Mouse (Mus musculus) embryonic facial prominence, embryonic 14.5 days (tissue): ENCODE measurements around the gene 1700067K01Rik. TPM values are rescaled to one million over a fixed set of nuclear protein-coding genes. Genes with fewer than 3 reads are reported as not detected.

Experiments used
- ATAC-seq: fragments of 200-750 bp; cut with Nextera tagmentation; 2 replicates; pipeline ENCODE4 v1.8.0; 2017; ENCODE audit warnings: low read depth, moderate number of reproducible peaks, moderate TSS enrichment
- DNase-seq: peaks from one replicate; pipeline ENCODE4 v3.0.0-alpha.2; 2015; ENCODE audit warnings: low spot score
- H3K27ac ChIP-seq: fragments of 300-500 bp; sonication (generic); replicated peaks from 2 replicates; pipeline ENCODE4 v1.5.1; 2014; ENCODE audit warnings: low read depth, mild to moderate bottlenecking, low read length, moderate library complexity
- H3K27me3 ChIP-seq: fragments of 300-500 bp; sonication (generic); replicated peaks from 2 replicates; pipeline ENCODE4 v1.6.1; 2014; ENCODE audit warnings: low read length; ENCODE audit not compliant: control insufficient read depth, insufficient read depth
- H3K36me3 ChIP-seq: fragments of 300-500 bp; sonication (generic); 2 replicates; pipeline ENCODE4 v1.6.1; 2014; ENCODE audit warnings: low read length, mixed read lengths; ENCODE audit not compliant: control insufficient read depth, insufficient read depth
- H3K4me1 ChIP-seq: fragments of 300-500 bp; sonication (generic); 2 replicates; pipeline ENCODE4 v1.6.1; 2014; ENCODE audit warnings: antibody characterized with exemption, low read length; ENCODE audit not compliant: control insufficient read depth, insufficient read depth
- H3K4me2 ChIP-seq: fragments of 300-500 bp; sonication (generic); 2 replicates; pipeline ENCODE4 v1.6.1; 2014; ENCODE audit warnings: low read depth, mild to moderate bottlenecking, low read length, moderate library complexity, mixed read lengths
- H3K4me3 ChIP-seq: fragments of 300-500 bp; sonication (generic); 2 replicates; pipeline ENCODE4 v1.5.1; 2014; ENCODE audit warnings: low read depth, mild to moderate bottlenecking, low read length
- H3K9ac ChIP-seq: fragments of 300-500 bp; sonication (generic); 2 replicates; pipeline ENCODE4 v1.6.1; 2014; ENCODE audit warnings: low read depth, mild to moderate bottlenecking, low read length, moderate library complexity, mixed read lengths
- H3K9me3 ChIP-seq: fragments of 300-500 bp; sonication (generic); 2 replicates; pipeline ENCODE4 v1.6.1; 2016; ENCODE audit warnings: low read length; ENCODE audit not compliant: control insufficient read depth
- WGBS: fragments of 180-500 bp; shearing (Covaris S2); extraction: QIAGEN DNeasy Blood & Tissue Kit; methylation state at CpG from one replicate; pipeline ENCODE4 v1.1.7; 2014; 5-methylcytosine and 5-hydroxymethylcytosine counted together
- polyA plus RNA-seq: library from polyadenylated mRNA; unstranded; fragments of >200 nt; fragmentation: Nextera tagmentation; extraction: Ambion mirVana; gene quantifications from 2 replicates; pipeline ENCODE4 v1.2.1, GENCODE M21; 2014

1700067K01Rik gene
- polyA plus RNA-seq, 1 experiment from 2014 or later, result 0.77 TPM

- 0 out of 2 replicates have a peak, but pooled peaks cover 7% of the 10 kb centered on the region for H3K27me3 ChIP-seq
- no peak overlapping the region for H3K27ac ChIP-seq
- H3K4me3 ChIP-seq, result peak overlapping the region; percentile 49
- no peaks in the 10 kb centered on the region for H3K9me3 ChIP-seq
- 1% methylated on average over 32 of the region's 41 CpGs for WGBS
- ATAC-seq (peak; percentile 85), DNase-seq (peak; percentile 90)
- H3K4me2 ChIP-seq, result peak overlapping the region; percentile 82
- H3K9ac ChIP-seq, result peak overlapping the region; percentile 60
- H3K36me3 ChIP-seq, result no peaks in the 10 kb centered on the region
- peaks cover 5% of the 10 kb centered on the region; the same call in 1 of the 2 replicates for H3K4me1 ChIP-seq
Measured at GRCm38 (mm10) chr8:84025863-84026262, 24.6 kb downstream of the 1700067K01Rik start.

GRCm38 (mm10) chr8:84027449-84027848 lies 26.1 kb downstream of the 1700067K01Rik start:
- no peaks in the 10 kb centered on the region for H3K27me3 ChIP-seq
- no peak overlapping the region for H3K9ac ChIP-seq
- H3K9me3 ChIP-seq, result no peaks in the 10 kb centered on the region
- H3K27ac ChIP-seq, result no peak overlapping the region
- WGBS, result 14% methylated on average over 10 of the region's 10 CpGs
- H3K4me3 ChIP-seq, result no peak overlapping the region
- no peaks in the 10 kb centered on the region for H3K36me3 ChIP-seq
- H3K4me1 ChIP-seq, result no peaks in the 10 kb centered on the region; the same call in 1 of the 2 replicates
- DNase-seq (no peak), ATAC-seq (no peak)
- no peak overlapping the region for H3K4me2 ChIP-seq

- WGBS, result 87% methylated on average over 5 of the region's 5 CpGs
- H3K36me3 ChIP-seq, result no peaks in the 10 kb centered on the region
Measured at GRCm38 (mm10) chr8:84029272-84029671, 28.0 kb downstream of the 1700067K01Rik start.

GRCm38 (mm10) chr8:84032777-84033176 lies 31.5 kb downstream of the 1700067K01Rik start:
- WGBS, result 76% methylated on average over 4 of the region's 4 CpGs
- Histone ChIP-seq H3K27ac (no peak overlapping the region), H3K4me3 (no peak overlapping the region), H3K36me3 (no peaks in the 10 kb centered on the region), H3K4me1 (no peaks in the 10 kb centered on the region), H3K27me3 (no peaks in the 10 kb centered on the region), H3K9ac (no peak overlapping the region), H3K4me2 (no peak overlapping the region), H3K9me3 (no peaks in the 10 kb centered on the region)
- no peak for DNase-seq
- ATAC-seq, result no peak

More at GRCm38 (mm10) chr8:84029272-84029671, 28.0 kb downstream of the 1700067K01Rik start:
- Histone ChIP-seq H3K27ac (no peak overlapping the region), H3K9ac (no peak overlapping the region), H3K4me3 (no peak overlapping the region), H3K4me2 (no peak overlapping the region), H3K9me3 (no peaks in the 10 kb centered on the region), H3K27me3 (no peaks in the 10 kb centered on the region), H3K4me1 (no peaks in the 10 kb centered on the region; the same call in 1 of the 2 replicates)
- ATAC-seq, result no peak
- DNase-seq, result no peak

GRCm38 (mm10) chr8:84038015-84038414 lies 36.7 kb downstream of the 1700067K01Rik start:
- WGBS, result 62% methylated on average over 5 of the region's 5 CpGs
- Histone ChIP-seq H3K27ac (no peak overlapping the region), H3K27me3 (peaks cover 27% of the 10 kb centered on the region), H3K4me3 (no peak overlapping the region), H3K9me3 (no peaks in the 10 kb centered on the region), H3K9ac (no peak overlapping the region), H3K4me1 (peaks cover 5% of the 10 kb centered on the region; the same call in 1 of the 2 replicates), H3K36me3 (no peaks in the 10 kb centered on the region), H3K4me2 (no peak overlapping the region)
- ATAC-seq, result no peak
- DNase-seq, result no peak

GRCm38 (mm10) chr8:84039050-84039449 lies 37.7 kb downstream of the 1700067K01Rik start:
- H3K36me3 ChIP-seq, result no peaks in the 10 kb centered on the region
- H3K9ac ChIP-seq, result no peak overlapping the region
- ATAC-seq, result peak; percentile 26; the same call in 1 of the 2 replicates
- 3% methylated on average over 5 of the region's 5 CpGs for WGBS
- peak; percentile 85 for DNase-seq
- H3K4me2 ChIP-seq, result no peak overlapping the region
- no peak overlapping the region for H3K27ac ChIP-seq
- no peak overlapping the region for H3K4me3 ChIP-seq
- peaks cover 38% of the 10 kb centered on the region for H3K27me3 ChIP-seq
- H3K9me3 ChIP-seq, result no peaks in the 10 kb centered on the region
- peaks cover 5% of the 10 kb centered on the region; the same call in 1 of the 2 replicates for H3K4me1 ChIP-seq

- Histone ChIP-seq H3K9me3 (no peaks in the 10 kb centered on the region), H3K9ac (peak within 1 kb of the TSS; percentile 58), H3K27ac (no peak within 1 kb of the TSS), H3K4me1 (peaks cover 5% of the 10 kb centered on the region; the same call in 1 of the 2 replicates), H3K4me2 (peak within 1 kb of the TSS; percentile 79), H3K27me3 (peaks cover 57% of the 10 kb centered on the region), H3K4me3 (peak within 1 kb of the TSS; percentile 45), H3K36me3 (no peaks in the 10 kb centered on the region)
- DNase-seq (peak; percentile 72), ATAC-seq (0 out of 2 replicates have a peak, but pooled peaks have one; percentile 50)
- 5% methylated on average over 34 of the region's 40 CpGs for WGBS
Measured at GRCm38 (mm10) chr8:84042066-84042947, 41.0 kb downstream of the 1700067K01Rik start, which contains the start of gene Il27ra. Gene Il27ra, minus strand, starts transcription at chr8:84042589.

GRCm38 (mm10) chr8:84042948-84043342 lies 41.6 kb downstream of the 1700067K01Rik start:
- H3K27me3 ChIP-seq, result peaks cover 57% of the 10 kb centered on the region
- ATAC-seq, result no peak
- WGBS, result 28% methylated on average over 10 of the region's 12 CpGs
- no peaks in the 10 kb centered on the region for H3K36me3 ChIP-seq
- peak overlapping the region; percentile 45; the same call in 1 of the 2 replicates for H3K4me3 ChIP-seq
- H3K9me3 ChIP-seq, result no peaks in the 10 kb centered on the region
- no peak for DNase-seq
- H3K9ac ChIP-seq, result no peak overlapping the region
- no peak overlapping the region for H3K27ac ChIP-seq
- H3K4me1 ChIP-seq, result peaks cover 5% of the 10 kb centered on the region; the same call in 1 of the 2 replicates
- peak overlapping the region; percentile 79 for H3K4me2 ChIP-seq
